Mouse (Mus musculus): Measurements from ENCODE around the gene Nupl1.

- TF ChIP-seq CTCF (IDR thresholded peaks at IDR 0.05; ENCODE audit: low read depth, low read length) (no peak), TAL1 (conservative IDR thresholded peaks at IDR 0.05; ENCODE audit: low read depth, low read length) (no peak)
Measured at GRCm38 (mm10) chr14:60172286-60173055, 78.8 kb downstream of the Nupl1 start.
